Mouse (Mus musculus) layer of hippocampus, adult 9-11 months (tissue): ENCODE results near the gene Etl4.
"Not testable (repeated sequence)": the region's sequence is repeated elsewhere in the genome, so short reads cannot be mapped to it uniquely, and the experiment has no call there.

Experiments
- DNase-seq: peaks from one replicate; pipeline ENCODE4 v3.0.0; 2022

Etl4 gene

GRCm38 (mm10) chr2:20324954-20325353, 415.4 kb downstream of the Etl4 start:
- no peak for DNase-seq

GRCm38 (mm10) chr2:20336176-20336575, 426.6 kb downstream of the Etl4 start:
- DNase-seq = no peak

- no peak for DNase-seq
These were observed 429.6 kb downstream of the Etl4 start for GRCm38 (mm10) chr2:20339016-20339734.

GRCm38 (mm10) chr2:20339919-20340318, 430.3 kb downstream of the Etl4 start:
- DNase-seq = no peak

GRCm38 (mm10) chr2:20346873-20347272, 437.3 kb downstream of the Etl4 start:
- DNase-seq = no peak

- no peak for DNase-seq
These were observed 439.7 kb downstream of the Etl4 start for GRCm38 (mm10) chr2:20349268-20349667.

GRCm38 (mm10) chr2:20352796-20353195, 443.2 kb downstream of the Etl4 start:
- DNase-seq = no peak

GRCm38 (mm10) chr2:20377026-20377425, 467.4 kb downstream of the Etl4 start:
- DNase-seq = no peak

GRCm38 (mm10) chr2:20380874-20381273, 471.3 kb downstream of the Etl4 start:
- DNase-seq = not testable (repeated sequence)

GRCm38 (mm10) chr2:20394083-20394482, 484.5 kb downstream of the Etl4 start:
- no peak for DNase-seq

- DNase-seq = no peak
These were observed 487.4 kb downstream of the Etl4 start for GRCm38 (mm10) chr2:20396978-20397377.

- DNase-seq = no peak
These were observed 491.0 kb downstream of the Etl4 start for GRCm38 (mm10) chr2:20400556-20400955.

GRCm38 (mm10) chr2:20404395-20404794, 494.8 kb downstream of the Etl4 start:
- no peak for DNase-seq

- peak; percentile 39 for DNase-seq
These were observed 497.5 kb downstream of the Etl4 start for GRCm38 (mm10) chr2:20407101-20407500.

GRCm38 (mm10) chr2:20414856-20415255, 505.3 kb downstream of the Etl4 start:
- DNase-seq = no peak

- DNase-seq = no peak
These were observed 507.5 kb downstream of the Etl4 start for GRCm38 (mm10) chr2:20416934-20417614.

GRCm38 (mm10) chr2:20417998-20418397, 508.4 kb downstream of the Etl4 start:
- no peak for DNase-seq

- peak; percentile 7 for DNase-seq
These were observed 510.4 kb downstream of the Etl4 start for GRCm38 (mm10) chr2:20419975-20420374.

GRCm38 (mm10) chr2:20422275-20422674, 512.7 kb downstream of the Etl4 start:
- DNase-seq = peak; percentile 10

GRCm38 (mm10) chr2:20433656-20434055, 524.1 kb downstream of the Etl4 start:
- no peak for DNase-seq

GRCm38 (mm10) chr2:20435530-20435929, 526.0 kb downstream of the Etl4 start:
- no peak for DNase-seq

- DNase-seq = no peak
These were observed 533.2 kb downstream of the Etl4 start for GRCm38 (mm10) chr2:20442731-20443130.

GRCm38 (mm10) chr2:20443671-20444440, 534.3 kb downstream of the Etl4 start:
- DNase-seq = no peak
